Mouse (Mus musculus) C2C12 (cell line): ENCODE measurements around the gene Tkfc.

Source experiments
- CEBPB ChIP-seq: IDR thresholded peaks from one replicate; pipeline ENCODE4 v1.6.1; 2011; ENCODE audit warnings: low read depth, mild to moderate bottlenecking, control low read depth, moderate library complexity
- CTCF ChIP-seq: IDR thresholded peaks from one replicate; pipeline ENCODE4 v1.5.1; 2011; ENCODE audit not compliant: control insufficient read depth, insufficient read depth, insufficient read length
- FOSL1 ChIP-seq: IDR thresholded peaks from one replicate; pipeline ENCODE4 v1.8.0; 2011; ENCODE audit warnings: mild to moderate bottlenecking, low read length; ENCODE audit not compliant: poor library complexity, insufficient read depth, severe bottlenecking
- MAX ChIP-seq: IDR thresholded peaks from one replicate; pipeline ENCODE4 v1.6.1; 2011; ENCODE audit warnings: mild to moderate bottlenecking, control low read depth
- MYOD1 ChIP-seq: IDR thresholded peaks from one replicate; pipeline ENCODE4 v1.6.1; 2011; ENCODE audit warnings: low read depth; ENCODE audit not compliant: control insufficient read depth, insufficient read length
- MYOG ChIP-seq: IDR thresholded peaks from one replicate; pipeline ENCODE4 v1.6.1; 2011; ENCODE audit not compliant: control insufficient read depth, insufficient read length; ENCODE audit errors: extremely low read depth
- USF1 ChIP-seq: IDR thresholded peaks from one replicate; pipeline ENCODE4 v1.6.1; 2011; ENCODE audit warnings: low read depth, mild to moderate bottlenecking, control low read depth, moderate library complexity

DNA sequence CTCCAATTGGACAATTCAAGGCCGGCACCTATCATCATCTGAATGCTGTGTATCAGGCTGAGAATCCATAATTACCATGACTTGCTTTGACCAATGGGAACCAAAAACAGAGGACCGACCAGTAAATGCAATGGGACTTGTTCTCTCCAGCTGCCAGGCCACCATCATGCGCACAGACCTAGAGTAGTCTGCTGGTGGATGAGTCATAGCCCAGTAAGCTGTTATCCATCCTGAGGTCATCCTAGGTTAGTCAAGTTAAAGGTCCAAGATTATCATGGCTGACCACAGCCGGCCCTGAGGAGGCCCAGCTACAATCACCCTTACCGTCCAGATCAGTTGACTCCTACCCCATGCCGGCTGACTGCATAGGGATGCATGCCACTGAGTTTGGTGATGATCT, 35.8 kb downstream of the Tkfc start:
- TF ChIP-seq CTCF (no peak), FOSL1 (peak; percentile 57), USF1 (no peak), MYOD1 (peak; percentile 79), MAX (peak; percentile 71), CEBPB (no peak), MYOG (no peak)
